Mouse (Mus musculus) gastrocnemius, postnatal 25 days (tissue): ENCODE measurements at regions not wholly inside any gene's neighbourhood (a gene's known extent, or its start where the extent isn't known, plus 50 kb on each side); places are given as distances from the start of the nearest gene placed in this dataset.

Experiments used
- DNase-seq: peaks from one replicate; pipeline ENCODE4 v3.0.0; 2022

- peak; percentile 53 for DNase-seq
Observed at GRCm38 (mm10) chr4:95500265-95500664, 57.0 kb upstream of the Fggy start.

- no peak for DNase-seq
Observed at GRCm38 (mm10) chr4:95501164-95501563, 56.1 kb upstream of the Fggy start.

GRCm38 (mm10) chr4:95507141-95507945 is 50.0 kb upstream of the Fggy start:
- DNase-seq, result no peak
